Mouse (Mus musculus) heart, postnatal 0 days (tissue): ENCODE measurements around the gene Mroh3.

Experiments
- CTCF ChIP-seq: IDR thresholded peaks from 2 replicates; pipeline ENCODE4 v1.5.1; 2016; ENCODE audit warnings: antibody characterized with exemption, control low read depth, low read depth
- EP300 ChIP-seq: IDR thresholded peaks from 2 replicates; pipeline ENCODE4 v1.6.1; 2016; ENCODE audit warnings: antibody characterized with exemption, low read depth

- TF ChIP-seq CTCF, result no peak
- TF ChIP-seq EP300, result no peak
These were observed 13.2 kb upstream of the Mroh3 start for GRCm38 (mm10) chr1:136225846-136226245.
